Mouse (Mus musculus) cerebral cortex, adult 2 months (tissue): ENCODE results near the gene Slc6a16.

ENCODE experiments used
- WGBS: fragments of 180-500 bp; shearing (Covaris S2); methylation state at CpG from one replicate; pipeline ENCODE4 v1.1.7; 2018; 5-methylcytosine and 5-hydroxymethylcytosine counted together

The Slc6a16 gene

DNA sequence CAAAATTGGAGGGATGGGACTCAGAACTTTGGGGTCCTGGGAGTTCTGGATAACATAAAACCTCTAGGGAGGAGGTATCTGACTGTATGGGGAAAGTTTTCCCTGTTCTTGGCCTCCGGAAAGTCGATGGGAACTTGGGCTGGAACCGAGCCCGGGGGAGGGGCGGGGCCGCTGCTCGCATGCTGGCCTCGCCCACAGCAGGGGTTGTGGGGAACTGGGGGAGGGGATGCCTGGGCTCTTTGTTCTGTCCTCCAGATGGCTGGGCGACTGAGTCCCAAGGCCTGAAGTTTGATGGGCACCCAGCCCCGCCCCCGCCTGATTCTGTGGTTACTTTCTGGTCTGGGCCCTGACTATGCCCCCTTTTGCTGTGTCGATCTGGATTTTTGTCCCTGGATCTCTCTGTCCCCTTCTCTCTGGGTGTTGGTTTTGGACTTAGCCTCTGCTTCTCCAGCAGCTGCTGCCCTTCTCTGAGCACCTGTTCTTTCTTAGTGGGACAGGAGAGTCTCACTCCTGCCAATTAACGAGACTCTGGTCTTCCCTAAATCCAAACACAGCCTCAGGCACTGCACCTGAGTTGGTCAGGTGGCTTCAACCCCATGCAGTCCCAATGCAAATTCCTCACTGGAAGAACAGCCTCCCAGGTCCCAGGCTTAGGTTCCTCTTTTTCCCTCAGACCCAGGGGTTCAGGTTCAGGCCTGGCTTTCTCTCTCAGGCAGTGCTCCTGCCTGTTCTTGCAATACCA lies 24.3 kb upstream of the Slc6a16 start:
- 17% methylated on average over 13 of the region's 13 CpGs for WGBS

GRCm38 (mm10) chr7:45221680-45222079 lies 19.2 kb upstream of the Slc6a16 start:
- WGBS, result 91% methylated on average over 2 of the region's 2 CpGs

- 89% methylated on average over 7 of the region's 7 CpGs for WGBS
Measured at GRCm38 (mm10) chr7:45224826-45225225, 16.1 kb upstream of the Slc6a16 start.

- WGBS, result 98% methylated on average over 5 of the region's 5 CpGs
Measured at GRCm38 (mm10) chr7:45226421-45226820, 14.5 kb upstream of the Slc6a16 start.

GRCm38 (mm10) chr7:45228548-45228947 lies 12.3 kb upstream of the Slc6a16 start:
- 95% methylated on average over 18 of the region's 18 CpGs for WGBS

DNA sequence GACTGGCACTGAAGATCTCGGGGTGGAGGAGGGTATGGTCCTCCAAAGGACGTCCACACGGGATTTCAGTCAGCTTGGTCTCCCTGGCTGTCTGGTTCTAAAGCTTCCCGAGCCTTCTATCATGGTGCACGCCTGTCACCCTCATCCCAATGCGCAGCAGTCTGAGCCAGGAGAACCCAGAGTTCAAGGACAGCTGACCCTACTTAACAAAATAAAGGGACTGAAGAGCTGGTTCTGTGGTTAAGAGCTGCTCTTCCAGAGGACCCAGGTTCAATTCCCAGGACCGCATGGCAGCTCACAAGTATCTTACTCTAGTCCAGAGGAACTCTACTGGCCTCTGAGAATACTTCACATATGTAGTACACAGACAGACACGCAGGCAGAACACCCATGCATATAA lies 11.8 kb upstream of the Slc6a16 start:
- WGBS, result 97% methylated on average over 8 of the region's 8 CpGs

DNA sequence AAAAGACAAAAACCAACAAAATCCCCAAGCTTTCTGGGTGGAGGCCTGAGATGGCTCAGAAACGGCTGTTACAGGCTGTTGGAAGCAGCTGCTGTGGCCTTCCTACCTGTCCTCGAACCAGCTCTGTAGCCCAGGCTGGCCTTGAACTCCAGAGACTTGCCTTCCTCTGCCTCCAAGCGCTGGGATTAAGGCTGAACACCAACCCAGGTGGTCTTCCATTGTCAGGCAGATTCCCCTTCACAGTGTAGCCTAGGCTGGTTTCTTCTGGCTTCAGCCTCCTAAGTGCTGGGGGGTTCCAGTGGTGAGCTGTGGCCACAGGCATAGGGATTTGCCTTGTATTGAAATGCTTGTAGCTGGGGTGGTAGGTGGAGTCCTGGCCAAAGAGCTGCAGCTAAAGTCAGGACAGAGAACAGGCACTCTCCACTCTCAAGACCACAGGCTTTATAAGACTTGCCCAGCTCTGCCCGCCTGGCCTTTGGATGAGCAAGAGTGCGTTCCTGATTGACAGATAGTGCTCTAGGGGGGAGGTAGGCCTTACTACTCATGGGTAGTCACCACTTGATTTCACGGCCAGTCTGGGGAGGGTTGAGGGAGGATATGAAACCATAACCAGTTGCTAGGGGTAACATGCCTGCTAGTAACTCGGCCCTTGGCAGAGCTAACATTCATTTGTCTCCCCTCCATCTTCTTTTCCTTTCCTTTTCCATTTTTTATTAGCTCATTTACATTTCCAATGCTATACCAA lies 11.3 kb upstream of the Slc6a16 start:
- 93% methylated on average over 7 of the region's 7 CpGs for WGBS

GRCm38 (mm10) chr7:45231192-45231591 lies 9.7 kb upstream of the Slc6a16 start:
- 87% methylated on average over 12 of the region's 12 CpGs for WGBS

GRCm38 (mm10) chr7:45231941-45232340 lies 8.9 kb upstream of the Slc6a16 start:
- WGBS, result 91% methylated on average over 11 of the region's 11 CpGs

GRCm38 (mm10) chr7:45232716-45233465 lies 8.0 kb upstream of the Slc6a16 start:
- 41% methylated on average over 13 of the region's 13 CpGs for WGBS

GRCm38 (mm10) chr7:45233580-45234332 lies 7.1 kb upstream of the Slc6a16 start:
- 32% methylated on average over 20 of the region's 20 CpGs for WGBS

DNA sequence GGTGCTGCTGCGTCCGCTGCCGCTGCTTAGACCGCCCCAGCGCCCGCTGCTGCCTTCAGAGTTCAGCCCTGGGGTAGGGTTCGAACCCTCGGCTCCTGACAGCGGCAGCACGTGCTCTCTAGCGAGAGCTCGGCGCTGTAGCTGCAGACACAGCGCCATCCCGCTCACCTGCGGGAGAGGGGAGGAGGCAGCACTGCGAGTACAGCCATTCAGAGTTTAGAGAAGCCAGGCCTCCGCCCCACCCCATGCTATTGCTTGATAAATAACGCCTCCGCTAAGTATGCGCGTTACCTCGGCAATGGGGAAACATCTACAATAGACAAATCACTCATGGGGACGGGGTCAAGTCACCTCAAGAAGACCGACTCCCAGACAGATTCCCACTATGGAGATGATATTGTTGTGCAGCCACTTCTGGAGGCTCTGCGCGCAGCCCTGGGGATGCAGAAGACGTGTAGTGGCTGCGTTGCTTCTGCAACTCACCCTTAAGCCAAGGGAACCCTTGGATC lies 6.5 kb upstream of the Slc6a16 start:
- WGBS, result 32% methylated on average over 29 of the region's 29 CpGs

- 27% methylated on average over 21 of the region's 21 CpGs for WGBS
Measured at GRCm38 (mm10) chr7:45234922-45235571, 5.8 kb upstream of the Slc6a16 start.

DNA sequence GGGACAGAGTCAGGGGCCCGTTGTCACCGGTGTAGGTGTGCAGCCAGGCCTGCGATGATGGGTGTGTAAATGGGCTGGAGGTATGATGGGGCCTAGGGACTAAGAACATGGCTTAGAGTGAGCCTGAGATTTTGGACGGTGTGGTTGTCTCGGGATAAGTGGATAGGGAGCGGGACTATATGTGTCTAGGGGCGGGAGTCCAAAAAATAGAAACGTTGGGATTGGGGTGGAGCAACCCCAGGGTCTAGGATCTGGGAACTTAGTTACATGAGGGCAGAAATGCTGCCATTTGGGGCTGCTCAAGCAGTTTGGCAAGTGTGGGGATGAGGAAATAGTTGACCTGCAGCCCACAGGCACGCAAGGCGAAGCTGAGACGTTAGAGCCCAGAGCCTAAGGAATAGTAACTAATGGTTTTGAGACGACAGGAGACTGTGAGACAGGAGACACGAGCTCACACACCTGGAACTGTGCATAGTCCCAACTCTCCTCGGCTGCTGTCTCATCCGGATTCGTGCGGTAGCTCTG lies 5.2 kb upstream of the Slc6a16 start:
- WGBS, result 67% methylated on average over 17 of the region's 17 CpGs

DNA sequence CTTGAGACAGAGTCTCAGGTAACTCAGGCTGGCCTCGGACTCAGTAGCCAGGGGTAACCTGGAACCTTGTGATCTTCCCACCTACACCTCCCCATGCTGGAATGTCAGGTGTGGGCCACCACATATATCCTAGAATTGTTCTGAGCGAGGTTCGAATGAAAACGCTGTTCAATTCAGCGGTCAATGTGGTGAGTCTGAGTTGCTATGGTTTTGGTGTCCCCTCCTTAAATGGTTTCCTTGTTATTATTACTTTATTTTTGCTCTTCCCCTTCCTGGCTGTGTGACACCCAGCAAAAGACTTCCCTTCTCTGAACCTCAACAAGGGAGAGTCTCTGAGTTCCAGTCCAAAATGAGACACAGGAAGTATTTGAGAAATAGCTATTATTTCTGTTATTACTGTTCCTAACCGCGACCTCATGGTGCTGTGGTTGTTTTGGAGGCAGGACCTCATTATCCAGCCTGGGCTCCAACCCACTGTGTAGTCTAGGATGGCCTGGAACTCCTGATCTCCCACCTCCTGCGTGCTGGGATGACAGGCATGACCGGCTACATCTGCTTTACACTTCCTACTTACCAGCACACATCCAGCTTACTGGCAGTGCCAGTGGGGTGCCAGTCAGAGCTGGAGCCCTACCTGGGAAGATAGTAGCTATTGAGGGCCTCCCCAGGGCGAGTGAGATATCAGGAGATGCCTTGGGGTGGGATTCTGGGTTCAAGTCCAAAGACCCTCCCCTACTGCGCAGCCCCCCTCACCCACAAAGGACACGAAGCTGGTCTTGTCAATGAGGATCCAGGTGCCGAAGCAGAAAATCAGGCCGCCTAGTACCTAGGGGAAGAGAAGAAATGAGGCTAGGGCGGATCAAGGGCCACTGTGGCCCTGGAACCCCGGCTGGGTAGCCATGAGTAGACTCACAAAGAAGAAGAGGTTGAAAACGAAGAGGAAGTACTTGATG lies 2.9 kb upstream of the Slc6a16 start:
- WGBS, result 79% methylated on average over 17 of the region's 17 CpGs

DNA sequence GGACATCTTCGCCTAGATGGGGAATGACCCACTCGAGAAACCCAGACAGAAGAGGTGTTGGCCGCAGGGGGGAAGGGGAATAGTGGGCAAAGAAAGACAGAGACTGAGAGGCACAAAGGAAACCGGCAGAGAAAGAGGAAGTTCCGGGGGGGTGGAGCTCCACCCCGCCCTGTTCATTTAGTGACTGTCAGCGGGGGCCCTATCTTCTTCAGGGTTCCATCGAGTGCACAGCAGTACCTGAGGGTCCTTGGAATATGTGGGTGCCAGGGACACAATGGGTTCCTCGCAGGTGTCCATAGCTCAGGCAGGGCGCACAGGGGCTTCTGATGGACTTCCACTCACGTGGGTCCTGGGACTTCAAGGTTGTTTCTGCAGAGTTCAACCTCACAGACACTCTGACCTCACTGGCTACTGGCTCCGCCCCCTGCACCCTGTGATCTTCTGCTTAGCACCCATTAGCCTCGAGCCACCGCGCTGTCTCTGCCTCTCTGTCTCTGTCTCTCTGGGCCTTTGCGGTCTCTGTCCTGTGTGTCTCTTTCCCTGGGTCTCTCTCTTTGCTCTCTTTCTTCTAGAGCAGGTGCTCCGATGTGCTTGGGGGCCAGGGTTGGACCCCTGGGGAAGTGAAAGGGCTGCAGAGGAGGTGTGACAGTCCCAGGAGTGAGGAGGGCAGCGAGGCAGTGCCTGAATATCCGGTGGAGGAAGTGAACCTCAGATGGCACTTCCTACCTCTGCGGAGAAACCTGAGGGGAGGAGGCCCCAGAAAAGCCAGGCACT lies 2.0 kb upstream of the Slc6a16 start, which contains the start of gene Cd37:
Gene Cd37 (minus strand): TSS at position 393 of the 774 bp plus-strand sequence.
- WGBS, result 64% methylated on average over 20 of the region's 20 CpGs

GRCm38 (mm10) chr7:45240109-45240508 lies 776 bp upstream of the Slc6a16 start:
- WGBS, result 85% methylated on average over 7 of the region's 7 CpGs

- 88% methylated on average over 6 of the region's 6 CpGs for WGBS
Measured at GRCm38 (mm10) chr7:45241389-45241749, 484 bp downstream of the Slc6a16 start.

DNA sequence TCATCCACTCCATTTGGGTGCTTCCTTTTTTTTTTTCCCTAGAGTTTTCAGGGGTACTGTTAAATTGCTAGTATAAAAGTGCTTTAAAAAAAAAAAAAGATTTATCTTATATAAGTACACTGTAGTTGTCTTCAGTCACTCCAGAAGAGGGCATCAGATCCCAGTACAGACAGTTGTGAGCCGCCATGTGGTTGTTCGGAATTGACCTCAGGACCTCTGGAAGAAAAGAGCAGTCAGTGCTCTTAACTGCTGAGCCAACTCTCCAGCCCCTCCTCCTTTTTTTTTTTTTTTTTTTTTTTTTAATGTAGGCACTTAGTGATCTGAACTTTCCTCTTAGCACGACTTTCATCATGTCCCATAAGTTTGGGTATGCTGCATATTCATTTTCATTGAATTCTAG lies 6.8 kb downstream of the Slc6a16 start:
- WGBS, result 40% methylated on average over 3 of the region's 3 CpGs
